In genomic region chr5:75085521-75085875, GRCm38 (mm10) we compare ENCODE assay signal across 23 mouse cellular contexts. TPM values are rescaled to one million over a fixed set of nuclear protein-coding genes. Genes with fewer than 3 reads are reported as not detected.
DNase-seq lines count a peak whose midpoint lies in the region; ATAC-seq and TF ChIP-seq lines count a peak whose summit lies in the region.
"Had no signal": no experiment of that assay in that cellular context is flagged by ENCODE, and none has a peak within 500 bp of the region (broad histone marks: within the 10 kb centered on the region; RNA-seq: fewer than 3 reads in every experiment).

No protein-coding gene starts in this region.

- H3K4me1 ChIP-seq in hindbrain, embryonic 12.5 days = peaks cover 28% of the 10 kb centered on the region
- peaks cover 4% of the 10 kb centered on the region for H3K4me1 ChIP-seq in hindbrain, embryonic 16.5 days (ENCODE audit: control insufficient read depth, insufficient read depth, low read depth, low read length)
- H3K4me1 ChIP-seq in forebrain, embryonic 16.5 days (replicated peaks; ENCODE audit: control insufficient read depth, insufficient read depth, low read length) = peaks cover 29% of the 10 kb centered on the region
- peaks cover 10% of the 10 kb centered on the region for H3K4me1 ChIP-seq in neural tube, embryonic 11.5 days (ENCODE audit: control insufficient read depth, insufficient read depth, low read length)

- WGBS in hindbrain, embryonic 12.5 days = 1% methylated on average over 17 of the region's 17 CpGs
- WGBS in hindbrain, embryonic 16.5 days = under 1% methylated on average over 17 of the region's 17 CpGs
- under 1% methylated on average over 17 of the region's 17 CpGs for WGBS in forebrain, embryonic 16.5 days
- 2% methylated on average over 17 of the region's 17 CpGs for WGBS in neural tube, embryonic 11.5 days

- no peaks in the 10 kb centered on the region for H3K36me3 ChIP-seq in hindbrain, embryonic 12.5 days
- H3K36me3 ChIP-seq in hindbrain, embryonic 16.5 days (ENCODE audit: control insufficient read depth, insufficient read depth, low read length) = no peaks in the 10 kb centered on the region
- H3K36me3 ChIP-seq in forebrain, embryonic 16.5 days (ENCODE audit: control insufficient read depth, insufficient read depth) = no peaks in the 10 kb centered on the region
- H3K36me3 ChIP-seq in neural tube, embryonic 11.5 days (ENCODE audit: control insufficient read depth, insufficient read depth, low read length) = no peaks in the 10 kb centered on the region

- no peak overlapping the region for H3K4me3 ChIP-seq in hindbrain, embryonic 12.5 days
- H3K4me3 ChIP-seq in hindbrain, embryonic 16.5 days (ENCODE audit: low read length) = no peak overlapping the region
- H3K4me3 ChIP-seq in forebrain, embryonic 16.5 days (replicated peaks; ENCODE audit: low read length) = no peak overlapping the region
- H3K4me3 ChIP-seq in neural tube, embryonic 11.5 days (ENCODE audit: low read depth, low read length) = no peak overlapping the region
- H3K4me3 ChIP-seq in gastrocnemius, adult 2 months = no peak overlapping the region
- H3K4me3 ChIP-seq: myocyte had no signal

- DNase-seq in embryo, embryonic 9.5 days (ENCODE audit: extremely low spot score) = peak; percentile 16
- no peak for DNase-seq in neural tube, embryonic 11.5 days (ENCODE audit: low spot score)
- DNase-seq in cerebellum, adult 18-20 months = no peak
- no peak for DNase-seq in gastrocnemius, adult 2 months
- no peak for DNase-seq in spleen, adult 12 weeks (ENCODE audit: low spot score)
- DNase-seq: adrenal gland, postnatal 14 days; cerebellum, postnatal 36 days; heart, adult 18-20 months; heart, postnatal 14 days; kidney, postnatal 36 days; layer of hippocampus, postnatal 36 days; lung, adult 18-20 months had no signal

- peak; percentile 55 for ATAC-seq in hindbrain, embryonic 12.5 days (ENCODE audit: low FRiP score)
- no peak for ATAC-seq in hindbrain, embryonic 16.5 days
- peak; percentile 22 for ATAC-seq in forebrain, embryonic 16.5 days
- peak; percentile 51 for ATAC-seq in neural tube, embryonic 11.5 days (ENCODE audit: insufficient read depth, low FRiP score, low TSS enrichment)
- ATAC-seq: intestine, embryonic 16.5 days had no signal

- no peaks in the 10 kb centered on the region for H3K9me3 ChIP-seq in hindbrain, embryonic 12.5 days (replicated peaks)
- no peaks in the 10 kb centered on the region for H3K9me3 ChIP-seq in hindbrain, embryonic 16.5 days (ENCODE audit: control insufficient read depth, low read length)
- H3K9me3 ChIP-seq in forebrain, embryonic 16.5 days (ENCODE audit: control insufficient read depth, low read length) = no peaks in the 10 kb centered on the region
- no peaks in the 10 kb centered on the region for H3K9me3 ChIP-seq in neural tube, embryonic 11.5 days (ENCODE audit: control insufficient read depth, low read length)

- no peak for TF ChIP-seq CTCF in gastrocnemius, adult 2 months (IDR thresholded peaks at IDR 0.05)

- no peak overlapping the region for H3K9ac ChIP-seq in hindbrain, embryonic 12.5 days
- H3K9ac ChIP-seq in hindbrain, embryonic 16.5 days (ENCODE audit: low read depth, low read length) = no peak overlapping the region
- no peak overlapping the region for H3K9ac ChIP-seq in forebrain, embryonic 16.5 days (replicated peaks; ENCODE audit: low read depth, low read length)
- no peak overlapping the region for H3K9ac ChIP-seq in neural tube, embryonic 11.5 days (ENCODE audit: low read length)

- H3K4me2 ChIP-seq in hindbrain, embryonic 12.5 days (replicated peaks) = peak overlapping the region; percentile 30; the same call in 1 of the 2 replicates
- H3K4me2 ChIP-seq in hindbrain, embryonic 16.5 days (ENCODE audit: low read length) = no peak overlapping the region
- H3K4me2 ChIP-seq in forebrain, embryonic 16.5 days (ENCODE audit: low read length) = peak overlapping the region; percentile 28
- no peak overlapping the region for H3K4me2 ChIP-seq in neural tube, embryonic 11.5 days (ENCODE audit: low read depth)

- no peak overlapping the region for H3K27ac ChIP-seq in hindbrain, embryonic 12.5 days
- H3K27ac ChIP-seq in hindbrain, embryonic 16.5 days (ENCODE audit: low read depth, low read length) = no peak overlapping the region
- H3K27ac ChIP-seq in forebrain, embryonic 16.5 days (ENCODE audit: low read length) = no peak overlapping the region
- no peak overlapping the region for H3K27ac ChIP-seq in neural tube, embryonic 11.5 days (ENCODE audit: low read depth, low read length)
- H3K27ac ChIP-seq in gastrocnemius, adult 2 months = no peak overlapping the region

- peaks cover 88% of the 10 kb centered on the region for H3K27me3 ChIP-seq in hindbrain, embryonic 12.5 days
- H3K27me3 ChIP-seq in hindbrain, embryonic 16.5 days (replicated peaks; ENCODE audit: control insufficient read depth, insufficient read depth, low read length) = peaks cover 38% of the 10 kb centered on the region
- H3K27me3 ChIP-seq in forebrain, embryonic 16.5 days (replicated peaks; ENCODE audit: control insufficient read depth, insufficient read depth, low read length) = peaks cover 50% of the 10 kb centered on the region
- H3K27me3 ChIP-seq in neural tube, embryonic 11.5 days (ENCODE audit: control insufficient read depth, insufficient read depth, low read length) = peaks cover 77% of the 10 kb centered on the region

- intact Hi-C loops in gastrocnemius, adult 2 months (cut with DNase I) = no loop called here

RNA-seq across cellular contexts. Expression of gene Gsx2, which starts 10.1 kb away (rescaled TPM):
- 6.1 and 6.8 TPM in 2 replicates for polyA plus RNA-seq in hindbrain, embryonic 12.5 days (2016; fragmentation: Nextera tagmentation; extraction: Ambion mirVana)
- 0.15 and 0.18 TPM in 2 replicates for polyA plus RNA-seq in hindbrain, embryonic 16.5 days (2015; fragmentation: Nextera tagmentation; extraction: Ambion mirVana)
- 3.3 and 6.0 TPM in 2 replicates for polyA plus RNA-seq in forebrain, embryonic 16.5 days (2015; fragmentation: Nextera tagmentation; extraction: Ambion mirVana)
- 6.3 and 6.6 TPM in 2 replicates for polyA plus RNA-seq in neural tube, embryonic 11.5 days (2014; fragmentation: Nextera tagmentation; extraction: Ambion mirVana)
- total RNA-seq in gastrocnemius, adult 2 months (2021) = not detected
- total RNA-seq: adrenal gland, postnatal 14 days; heart, adult 18-20 months; heart, postnatal 14 days; MEL had no signal
- polyA plus RNA-seq: C2C12; intestine, embryonic 16.5 days; limb, embryonic 14.5 days; myocyte; small intestine, adult 2 months; stomach, embryonic 16.5 days; urinary bladder, adult 2 months had no signal

RNA-seq across cellular contexts. Expression of gene Chic2, which starts 40.9 kb away (rescaled TPM):
- 51.6 and 52.8 TPM in 2 replicates for polyA plus RNA-seq in hindbrain, embryonic 12.5 days (2016; fragmentation: Nextera tagmentation; extraction: Ambion mirVana)
- 24.0 and 26.5 TPM in 2 replicates for polyA plus RNA-seq in hindbrain, embryonic 16.5 days (2015; fragmentation: Nextera tagmentation; extraction: Ambion mirVana)
- polyA plus RNA-seq in forebrain, embryonic 16.5 days (2015; fragmentation: Nextera tagmentation; extraction: Ambion mirVana) = 26.9 and 31.6 TPM in 2 replicates
- polyA plus RNA-seq in neural tube, embryonic 11.5 days (2014; fragmentation: Nextera tagmentation; extraction: Ambion mirVana) = 46.8 and 51.3 TPM in 2 replicates
- total RNA-seq in gastrocnemius, adult 2 months (2021) = 10 to 100 TPM; 14.5 to 15.8 TPM

Comparison
In these comparisons a context has a peak if more than half of its experiments do, and no peak if none do; other contexts are left out.
1. H3K4me2 ChIP-seq: peak in hindbrain, embryonic 12.5 days (single experiment) and forebrain, embryonic 16.5 days (single experiment); none in hindbrain, embryonic 16.5 days (single experiment) and neural tube, embryonic 11.5 days (single experiment).